Mouse (Mus musculus) thymus, adult 2 months (tissue): Measurements from ENCODE around the gene Tatdn2.

Experiments used
- CTCF ChIP-seq: fragments of 200-500 bp; IDR thresholded peaks from 2 replicates; pipeline ENCODE4 v1.5.1; 2012; ENCODE audit warnings: mild to moderate bottlenecking, control low read depth, low read length, moderate library complexity, borderline replicate concordance; ENCODE audit not compliant: control insufficient read depth, poor library complexity, insufficient read depth; ENCODE audit errors: extremely low read depth
- POLR2A ChIP-seq: fragments of 200-500 bp; IDR thresholded peaks from 2 replicates; pipeline ENCODE4 v1.6.1; 2012; ENCODE audit warnings: mild to moderate bottlenecking, low read length, control low read depth, moderate library complexity; ENCODE audit not compliant: control insufficient read depth, poor library complexity, insufficient read depth; ENCODE audit errors: extremely low read depth

DNA sequence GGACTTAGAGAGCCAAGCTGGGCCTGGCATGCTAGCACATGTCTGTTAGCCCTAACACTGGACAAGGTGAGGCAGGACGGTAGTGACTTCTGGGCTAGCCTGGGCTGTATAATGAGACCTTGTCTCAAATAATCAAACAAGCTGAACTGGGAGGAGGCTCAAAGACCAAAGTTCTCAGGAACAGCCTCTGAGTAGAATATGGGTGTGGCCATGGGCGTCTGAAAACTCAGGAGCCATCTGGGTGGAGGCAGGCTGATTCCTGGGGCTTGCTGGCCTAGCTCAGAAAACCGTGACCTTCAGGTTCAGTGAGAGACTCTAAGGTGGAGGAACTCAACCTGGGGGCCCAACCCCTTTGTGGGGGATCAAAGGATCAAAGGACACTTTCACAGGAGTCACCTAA lies 45.2 kb upstream of the Tatdn2 start:
- no peak for TF ChIP-seq CTCF
- no peak for TF ChIP-seq POLR2A
